Mouse (Mus musculus) heart, embryonic 12.5 days (tissue): ENCODE results near the gene Mcts2. TPM values are rescaled to one million over a fixed set of nuclear protein-coding genes. Genes with fewer than 3 reads are reported as not detected.

ENCODE experiments used
- ATAC-seq: fragments of 200-750 bp; cut with Nextera tagmentation; 2 replicates; pipeline ENCODE4 v1.8.0; 2017; ENCODE audit warnings: moderate TSS enrichment, moderate library complexity; ENCODE audit not compliant: insufficient number of reproducible peaks, low FRiP score
- H3K27ac ChIP-seq: fragments of 300-500 bp; sonication (generic); 2 replicates; pipeline ENCODE4 v1.5.1; 2016; ENCODE audit warnings: mild to moderate bottlenecking, moderate library complexity; ENCODE audit not compliant: poor library complexity, severe bottlenecking
- H3K27me3 ChIP-seq: fragments of 300-500 bp; sonication (generic); replicated peaks from 2 replicates; pipeline ENCODE4 v1.6.1; 2016; ENCODE audit warnings: mild to moderate bottlenecking, moderate library complexity
- H3K36me3 ChIP-seq: fragments of 300-500 bp; sonication (generic); 2 replicates; pipeline ENCODE4 v1.6.1; 2016; ENCODE audit warnings: mild to moderate bottlenecking, moderate library complexity
- H3K4me1 ChIP-seq: fragments of 300-500 bp; sonication (generic); replicated peaks from 2 replicates; pipeline ENCODE4 v1.6.1; 2016; ENCODE audit warnings: mild to moderate bottlenecking
- H3K4me2 ChIP-seq: fragments of 300-500 bp; sonication (generic); 2 replicates; pipeline ENCODE4 v1.6.1; 2016; ENCODE audit warnings: mild to moderate bottlenecking, moderate library complexity
- H3K4me3 ChIP-seq: fragments of 300-500 bp; sonication (generic); 2 replicates; pipeline ENCODE4 v1.5.1; 2016; ENCODE audit warnings: mild to moderate bottlenecking
- H3K9ac ChIP-seq: fragments of 300-500 bp; sonication (generic); 2 replicates; pipeline ENCODE4 v1.6.1; 2016; ENCODE audit warnings: mild to moderate bottlenecking, moderate library complexity
- H3K9me3 ChIP-seq: fragments of 300-500 bp; sonication (generic); replicated peaks from 2 replicates; pipeline ENCODE4 v1.6.1; 2016; ENCODE audit warnings: mild to moderate bottlenecking, moderate library complexity
- WGBS: fragments of 180-500 bp; shearing (Covaris S2); methylation state at CpG from one replicate; pipeline ENCODE4 v1.1.7; 2016; 5-methylcytosine and 5-hydroxymethylcytosine counted together
- polyA plus RNA-seq: library from polyadenylated mRNA; unstranded; fragments of >200 nt; fragmentation: Nextera tagmentation; extraction: Ambion mirVana; gene quantifications from 2 replicates; pipeline ENCODE4 v1.2.1, GENCODE M21; 2016

The Mcts2 gene
- polyA plus RNA-seq, 1 experiment from 2014 or later: 25.2 TPM

- Histone ChIP-seq H3K27ac (no peak overlapping the region), H3K4me1 (peaks cover 14% of the 10 kb centered on the region; the same call in 1 of the 2 replicates), H3K27me3 (no peaks in the 10 kb centered on the region), H3K4me3 (peak overlapping the region; percentile 48), H3K9me3 (peaks cover 13% of the 10 kb centered on the region; the same call in 1 of the 2 replicates), H3K4me2 (peak overlapping the region; percentile 47), H3K36me3 (peaks cover 95% of the 10 kb centered on the region), H3K9ac (no peak overlapping the region)
- no peak; the same call in 1 of the 2 replicates for ATAC-seq
- WGBS: 62% methylated on average over 12 of the region's 12 CpGs
Observed at GRCm38 (mm10) chr2:152686399-152686798, 436 bp upstream of the Mcts2 start.

- peak overlapping the region; percentile 5; the same call in 1 of the 2 replicates for H3K27ac ChIP-seq
- 78% methylated on average over 7 of the region's 7 CpGs for WGBS
- H3K4me1 ChIP-seq: peaks cover 18% of the 10 kb centered on the region
- peaks cover 3% of the 10 kb centered on the region; the same call in 1 of the 2 replicates for H3K9me3 ChIP-seq
- H3K4me3 ChIP-seq: no peak overlapping the region
- H3K27me3 ChIP-seq: no peaks in the 10 kb centered on the region
- peaks cover 61% of the 10 kb centered on the region for H3K36me3 ChIP-seq
- no peak overlapping the region for H3K4me2 ChIP-seq
- ATAC-seq: no peak
- 0 out of 2 replicates have a peak overlapping the region, but pooled peaks have one; percentile 13 for H3K9ac ChIP-seq
Observed at GRCm38 (mm10) chr2:152691564-152692217, 4.9 kb downstream of the Mcts2 start.

- Histone ChIP-seq H3K4me3 (no peak overlapping the region), H3K36me3 (peaks cover 59% of the 10 kb centered on the region), H3K27me3 (no peaks in the 10 kb centered on the region), H3K27ac (no peak overlapping the region), H3K4me2 (peak overlapping the region; percentile 39), H3K9me3 (no peaks in the 10 kb centered on the region), H3K4me1 (peaks cover 14% of the 10 kb centered on the region), H3K9ac (peak overlapping the region; percentile 19; the same call in 1 of the 2 replicates)
- ATAC-seq: no peak
- WGBS: 19% methylated on average over 9 of the region's 9 CpGs
Observed at GRCm38 (mm10) chr2:152693233-152693632, 6.4 kb downstream of the Mcts2 start.

- Histone ChIP-seq H3K4me3 (no peak overlapping the region), H3K27me3 (no peaks in the 10 kb centered on the region), H3K27ac (no peak overlapping the region), H3K4me1 (peaks cover 12% of the 10 kb centered on the region; the same call in 1 of the 2 replicates), H3K9ac (peak overlapping the region; percentile 19; the same call in 1 of the 2 replicates), H3K9me3 (no peaks in the 10 kb centered on the region), H3K4me2 (peak overlapping the region; percentile 39), H3K36me3 (peaks cover 58% of the 10 kb centered on the region)
- 86% methylated on average over 13 of the region's 13 CpGs for WGBS
- ATAC-seq: no peak
Observed at GRCm38 (mm10) chr2:152693735-152694134, 6.9 kb downstream of the Mcts2 start.

- H3K9me3 ChIP-seq: no peaks in the 10 kb centered on the region
- H3K4me3 ChIP-seq: no peak overlapping the region
- peak overlapping the region; percentile 54; the same call in 1 of the 2 replicates for H3K9ac ChIP-seq
- H3K4me2 ChIP-seq: no peak overlapping the region
- no peaks in the 10 kb centered on the region for H3K27me3 ChIP-seq
- peaks cover 59% of the 10 kb centered on the region for H3K36me3 ChIP-seq
- no peak for ATAC-seq
- WGBS: 62% methylated on average over 7 of the region's 7 CpGs
- H3K4me1 ChIP-seq: peaks cover 22% of the 10 kb centered on the region
- H3K27ac ChIP-seq: 0 out of 2 replicates have a peak overlapping the region, but pooled peaks have one; percentile 7
Observed at GRCm38 (mm10) chr2:152694708-152695107, 7.9 kb downstream of the Mcts2 start.

GRCm38 (mm10) chr2:152696016-152696415, 9.2 kb downstream of the Mcts2 start:
- Histone ChIP-seq H3K4me1 (peaks cover 23% of the 10 kb centered on the region), H3K9ac (peak overlapping the region; percentile 56), H3K27ac (no peak overlapping the region), H3K4me3 (no peak overlapping the region), H3K9me3 (no peaks in the 10 kb centered on the region), H3K27me3 (no peaks in the 10 kb centered on the region), H3K36me3 (peaks cover 59% of the 10 kb centered on the region), H3K4me2 (no peak overlapping the region)
- ATAC-seq: no peak
- WGBS: 71% methylated on average over 10 of the region's 10 CpGs

GRCm38 (mm10) chr2:152696476-152697164, 9.8 kb downstream of the Mcts2 start:
- H3K27ac ChIP-seq: peak overlapping the region; percentile 35; the same call in 1 of the 2 replicates
- peak; percentile 55 for ATAC-seq
- H3K36me3 ChIP-seq: peaks cover 65% of the 10 kb centered on the region
- peaks cover 23% of the 10 kb centered on the region for H3K4me1 ChIP-seq
- H3K9me3 ChIP-seq: no peaks in the 10 kb centered on the region
- H3K9ac ChIP-seq: peak overlapping the region; percentile 56
- no peak overlapping the region for H3K4me3 ChIP-seq
- no peaks in the 10 kb centered on the region for H3K27me3 ChIP-seq
- 44% methylated on average over 20 of the region's 20 CpGs for WGBS
- H3K4me2 ChIP-seq: no peak overlapping the region

GRCm38 (mm10) chr2:152700138-152700537, 13.3 kb downstream of the Mcts2 start:
- 90% methylated on average over 10 of the region's 10 CpGs for WGBS

GRCm38 (mm10) chr2:152700725-152701124, 13.9 kb downstream of the Mcts2 start:
- Histone ChIP-seq H3K4me1 (peaks cover 24% of the 10 kb centered on the region), H3K9me3 (no peaks in the 10 kb centered on the region), H3K4me2 (no peak overlapping the region), H3K9ac (no peak overlapping the region), H3K36me3 (peaks cover 94% of the 10 kb centered on the region), H3K27me3 (no peaks in the 10 kb centered on the region), H3K27ac (no peak overlapping the region), H3K4me3 (no peak overlapping the region)
- ATAC-seq: no peak
- WGBS: 90% methylated on average over 8 of the region's 8 CpGs

More at GRCm38 (mm10) chr2:152700138-152700537, 13.3 kb downstream of the Mcts2 start:
- H3K4me2 ChIP-seq: no peak overlapping the region
- peaks cover 94% of the 10 kb centered on the region for H3K36me3 ChIP-seq
- no peaks in the 10 kb centered on the region for H3K9me3 ChIP-seq
- no peak for ATAC-seq
- no peaks in the 10 kb centered on the region for H3K27me3 ChIP-seq
- no peak overlapping the region for H3K9ac ChIP-seq
- H3K4me3 ChIP-seq: no peak overlapping the region
- H3K27ac ChIP-seq: no peak overlapping the region
- peaks cover 19% of the 10 kb centered on the region for H3K4me1 ChIP-seq

- Histone ChIP-seq H3K4me3 (no peak overlapping the region), H3K9me3 (no peaks in the 10 kb centered on the region), H3K4me2 (no peak overlapping the region), H3K9ac (no peak overlapping the region), H3K4me1 (peaks cover 39% of the 10 kb centered on the region), H3K27ac (no peak overlapping the region), H3K27me3 (no peaks in the 10 kb centered on the region), H3K36me3 (peaks cover 75% of the 10 kb centered on the region)
- no peak for ATAC-seq
- WGBS: 91% methylated on average over 21 of the region's 21 CpGs
Observed at GRCm38 (mm10) chr2:152703596-152704255, 16.9 kb downstream of the Mcts2 start.

GRCm38 (mm10) chr2:152704256-152704605, 17.4 kb downstream of the Mcts2 start:
- Histone ChIP-seq H3K27me3 (no peaks in the 10 kb centered on the region), H3K4me1 (peaks cover 34% of the 10 kb centered on the region), H3K36me3 (peaks cover 70% of the 10 kb centered on the region), H3K4me2 (no peak overlapping the region), H3K9me3 (no peaks in the 10 kb centered on the region), H3K9ac (no peak overlapping the region), H3K4me3 (no peak overlapping the region), H3K27ac (no peak overlapping the region)
- 81% methylated on average over 5 of the region's 5 CpGs for WGBS
- ATAC-seq: no peak
